Mouse (Mus musculus): Measurements from ENCODE around the gene Prtn3.
A peak's percentile ranks its signal among the peaks of the same experiment; 100 is the strongest.

Gene Prtn3

DNA sequence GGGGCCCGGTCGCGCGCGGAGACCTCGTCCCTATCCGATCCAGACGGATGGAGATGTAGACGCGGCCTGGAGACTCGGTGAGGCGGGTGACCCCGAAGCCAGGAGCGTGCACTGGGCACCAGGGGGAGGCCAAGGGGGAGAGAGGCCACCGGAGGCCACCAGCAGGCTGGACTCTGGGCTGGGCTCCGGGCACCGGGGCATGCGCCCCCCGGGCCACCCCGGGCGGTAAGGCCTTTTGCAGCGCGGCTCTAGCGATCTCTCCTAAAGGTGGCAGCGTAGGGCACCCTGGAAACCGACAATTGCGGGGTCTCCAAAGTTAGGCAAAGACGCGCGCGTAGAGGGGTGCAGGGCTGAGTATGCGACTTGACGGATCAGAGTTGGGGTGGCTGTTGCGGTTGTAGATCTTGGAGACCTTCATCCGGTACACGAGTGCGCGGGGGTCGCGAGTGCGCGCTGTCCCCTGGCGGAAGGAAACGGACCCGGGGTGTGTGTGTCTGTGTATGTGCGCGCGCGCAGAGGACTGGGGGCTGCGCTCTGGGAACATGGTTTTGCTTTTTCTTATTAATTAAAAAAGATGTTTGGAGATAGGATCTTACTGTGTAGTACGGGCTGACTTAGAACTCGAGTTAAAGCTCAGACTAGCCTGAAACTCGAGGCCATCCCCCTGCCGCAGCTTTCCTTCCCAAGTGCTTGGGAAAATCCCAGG lies 53.2 kb downstream of the Prtn3 start:
- DNase-seq (ENCODE audit: low spot score in 2 of 2): peak in 1 of 2 experiments; percentile 52

DNA sequence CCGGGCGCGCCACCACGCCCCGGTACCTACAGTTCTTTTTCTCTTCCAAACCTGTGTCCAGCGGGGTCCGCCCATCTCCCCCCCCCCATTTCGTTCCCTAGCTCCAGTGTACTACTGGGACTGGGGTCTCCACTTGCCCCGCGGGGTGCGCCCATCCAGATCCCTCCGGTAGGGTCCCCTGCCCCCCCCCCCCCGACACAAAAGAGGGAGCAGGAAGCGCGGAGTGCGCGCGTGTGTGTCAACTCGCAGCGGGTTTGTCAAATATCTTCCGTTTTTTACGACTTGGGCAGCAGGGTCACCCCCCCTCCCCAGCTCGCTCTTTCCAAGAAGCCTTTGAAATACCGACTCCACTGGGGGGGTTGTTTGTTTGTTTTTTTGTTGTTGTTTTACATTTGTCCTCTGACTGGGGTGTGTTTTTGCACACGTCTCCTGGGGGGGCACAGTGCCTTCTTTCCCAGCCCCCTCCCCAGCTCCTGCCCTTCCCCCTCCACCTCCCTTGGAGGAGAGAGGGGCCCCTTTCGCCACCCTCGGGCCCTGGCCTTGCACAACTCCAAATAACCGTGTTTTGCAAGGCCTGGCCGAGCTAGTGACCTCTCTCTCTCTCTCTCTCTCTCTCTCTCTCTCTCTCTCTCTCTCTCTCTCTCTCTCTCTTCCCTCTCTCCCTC lies 53.9 kb downstream of the Prtn3 start:
- no peak for DNase-seq (ENCODE audit: low spot score in 2 of 2)

GRCm38 (mm10) chr10:79928907-79929701 lies 54.8 kb downstream of the Prtn3 start:
- DNase-seq (ENCODE audit: low spot score in 2 of 2): no peak

GRCm38 (mm10) chr10:79929967-79930825 lies 55.9 kb downstream of the Prtn3 start:
- DNase-seq (ENCODE audit: low spot score in 2 of 2): no peak

DNA sequence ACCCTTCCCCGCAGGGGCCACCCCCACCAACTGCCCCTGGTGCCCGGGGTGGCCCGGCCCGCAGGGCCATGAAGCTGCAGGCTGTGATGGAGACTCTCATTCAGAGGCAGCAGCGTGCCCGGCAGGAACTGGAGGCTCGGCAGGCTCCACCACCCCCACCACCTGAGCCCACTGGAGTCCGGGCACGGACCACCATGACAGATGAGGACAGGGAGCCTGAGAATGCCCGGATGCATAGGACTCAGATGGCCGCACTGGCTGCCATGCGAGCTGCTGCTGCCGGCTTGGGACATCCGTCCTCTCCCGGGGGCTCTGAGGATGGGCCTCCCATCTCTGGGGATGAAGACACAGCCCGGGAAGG lies 56.5 kb downstream of the Prtn3 start:
- DNase-seq (ENCODE audit: low spot score in 2 of 2): no peak

DNA sequence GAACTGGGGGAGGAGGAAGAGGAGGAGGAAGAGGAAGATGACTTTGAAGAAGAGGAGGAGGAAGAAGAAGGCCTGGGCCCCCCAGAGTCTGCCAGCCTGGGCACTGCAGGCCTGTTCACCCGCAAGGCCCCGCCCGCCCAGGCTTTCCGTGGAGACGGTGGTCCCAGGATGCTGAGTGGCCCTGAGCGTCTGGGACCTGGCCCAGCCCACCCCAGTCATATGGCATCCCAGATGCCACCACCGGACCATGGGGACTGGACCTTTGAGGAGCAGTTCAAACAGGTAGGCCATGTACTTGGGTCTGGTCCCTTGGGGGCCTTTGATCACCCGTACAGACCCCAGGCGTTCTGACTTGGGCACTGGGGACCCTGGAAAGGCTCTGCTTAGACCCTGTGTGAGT lies 57.5 kb downstream of the Prtn3 start:
- DNase-seq (ENCODE audit: low spot score in 2 of 2): no peak

- peak in 1 of 2 experiments; percentile 68 for DNase-seq (ENCODE audit: low spot score in 2 of 2)
Measured at GRCm38 (mm10) chr10:79932736-79933135, 58.5 kb downstream of the Prtn3 start.

All from urinary bladder, postnatal 36 days (tissue).